Mouse (Mus musculus): ENCODE results near the gene D030056L22Rik. TPM values are rescaled to one million over a fixed set of nuclear protein-coding genes. Genes with fewer than 3 reads are reported as not detected.

The D030056L22Rik gene
- polyA plus RNA-seq, 1 experiment: 7.6 TPM

DNA sequence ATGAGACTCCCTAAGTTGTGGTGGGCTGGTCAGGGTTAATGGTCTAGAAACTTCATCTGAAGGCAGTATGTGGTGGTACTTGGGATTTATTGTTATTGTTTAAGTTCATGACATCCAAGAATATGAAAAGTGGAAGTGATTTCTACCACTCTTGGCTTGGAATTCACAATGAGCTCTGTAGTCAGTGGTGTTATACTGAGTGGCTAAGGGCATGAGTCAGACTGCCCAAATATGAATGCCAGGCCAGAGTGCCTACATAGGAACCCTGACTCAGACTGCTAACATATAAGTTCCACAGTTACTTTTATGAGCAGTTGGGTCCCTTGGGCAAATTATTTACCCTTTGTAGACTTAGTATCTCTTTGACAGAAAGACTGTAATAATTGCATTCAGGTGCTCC lies 44.2 kb downstream of the D030056L22Rik start:
- Histone ChIP-seq H3K4me3 (replicated peaks) (no peak overlapping the region), H3K36me3 (replicated peaks; ENCODE audit: low read length) (no peaks in the 10 kb centered on the region), H3K27me3 (replicated peaks) (peaks cover 2% of the 10 kb centered on the region), H3K9me3 (no peaks in the 10 kb centered on the region), H3K4me1 (no peaks in the 10 kb centered on the region)
- TF ChIP-seq GATA1 (IDR thresholded peaks at IDR 0.05; ENCODE audit: borderline replicate concordance, low read length) (no peak), FLI1 (IDR thresholded peaks at IDR 0.05; ENCODE audit: low read length) (no peak)

- no peak overlapping the region for H3K4me3 ChIP-seq (replicated peaks)
- TF ChIP-seq FLI1 (IDR thresholded peaks at IDR 0.05; ENCODE audit: low read length) (no peak), GATA1 (IDR thresholded peaks at IDR 0.05; ENCODE audit: borderline replicate concordance, low read length) (no peak)
Measured at GRCm38 (mm10) chr19:18757706-18758105, 44.7 kb downstream of the D030056L22Rik start.

GRCm38 (mm10) chr19:18758269-18758668 lies 45.3 kb downstream of the D030056L22Rik start:
- Histone ChIP-seq H3K4me1 (no peaks in the 10 kb centered on the region), H3K9me3 (no peaks in the 10 kb centered on the region), H3K36me3 (replicated peaks; ENCODE audit: low read length) (no peaks in the 10 kb centered on the region), H3K4me3 (replicated peaks) (no peak overlapping the region), H3K27me3 (replicated peaks) (no peaks in the 10 kb centered on the region)
- TF ChIP-seq FLI1 (IDR thresholded peaks at IDR 0.05; ENCODE audit: low read length) (no peak), GATA1 (IDR thresholded peaks at IDR 0.05; ENCODE audit: borderline replicate concordance, low read length) (no peak)

More at GRCm38 (mm10) chr19:18757706-18758105, 44.7 kb downstream of the D030056L22Rik start:
- no peaks in the 10 kb centered on the region for H3K9me3 ChIP-seq
- H3K4me1 ChIP-seq: no peaks in the 10 kb centered on the region
- H3K36me3 ChIP-seq (replicated peaks; ENCODE audit: low read length): no peaks in the 10 kb centered on the region
- peaks cover 2% of the 10 kb centered on the region for H3K27me3 ChIP-seq (replicated peaks)

GRCm38 (mm10) chr19:18758916-18759315 lies 45.9 kb downstream of the D030056L22Rik start:
- no peaks in the 10 kb centered on the region for H3K9me3 ChIP-seq
- no peak overlapping the region for H3K4me3 ChIP-seq (replicated peaks)
- no peaks in the 10 kb centered on the region for H3K36me3 ChIP-seq (replicated peaks; ENCODE audit: low read length)
- no peaks in the 10 kb centered on the region for H3K27me3 ChIP-seq (replicated peaks)
- H3K4me1 ChIP-seq: no peaks in the 10 kb centered on the region
- TF ChIP-seq GATA1 (IDR thresholded peaks at IDR 0.05; ENCODE audit: borderline replicate concordance, low read length) (no peak), FLI1 (IDR thresholded peaks at IDR 0.05; ENCODE audit: low read length) (no peak)

DNA sequence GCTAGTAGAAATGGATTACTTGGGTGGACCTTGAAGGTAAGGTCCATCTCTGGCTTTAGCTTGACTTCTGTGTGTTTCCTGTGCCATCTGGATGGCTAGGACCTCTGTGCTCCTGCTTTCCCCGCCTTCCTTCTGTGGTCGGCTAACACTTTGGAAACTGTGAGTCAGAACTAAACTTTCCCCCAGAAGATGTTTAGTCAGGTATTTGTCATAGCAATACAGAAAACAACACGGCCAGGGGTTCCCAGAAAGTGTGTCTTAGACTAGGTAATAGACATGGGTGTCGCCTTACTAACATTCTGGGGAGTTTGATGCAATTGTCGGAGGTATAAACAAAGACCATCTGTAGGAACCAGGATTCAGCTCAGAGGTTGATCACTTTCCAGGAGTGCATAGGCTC lies 53.4 kb downstream of the D030056L22Rik start:
- Histone ChIP-seq H3K9me3 (no peaks in the 10 kb centered on the region), H3K4me3 (replicated peaks) (no peak overlapping the region), H3K27me3 (replicated peaks) (no peaks in the 10 kb centered on the region), H3K36me3 (replicated peaks; ENCODE audit: low read length) (no peaks in the 10 kb centered on the region), H3K4me1 (no peaks in the 10 kb centered on the region)
- TF ChIP-seq FLI1 (IDR thresholded peaks at IDR 0.05; ENCODE audit: low read length) (no peak), GATA1 (IDR thresholded peaks at IDR 0.05; ENCODE audit: borderline replicate concordance, low read length) (no peak)

Other genes starting within 250 kb of the D030056L22Rik start
- 422 and 727 TPM in 2 replicates for gene Ostf1, start 81.4 kb upstream of the D030056L22Rik start, polyA plus RNA-seq (2012; ENCODE audit: insufficient read depth, low replicate concordance)
- 0.96 and 1.5 TPM in 2 replicates for gene Nmrk1, start 81.2 kb upstream of the D030056L22Rik start, polyA plus RNA-seq (2012; ENCODE audit: insufficient read depth, low replicate concordance)
- 8.3 and 8.8 TPM in 2 replicates for gene Carnmt1, start 42.4 kb upstream of the D030056L22Rik start, polyA plus RNA-seq (2012; ENCODE audit: insufficient read depth, low replicate concordance)
- gene Trpm6, start 36.8 kb downstream of the D030056L22Rik start, polyA plus RNA-seq (2012; ENCODE audit: insufficient read depth, low replicate concordance): not detected in 2 replicates

Data from megakaryocyte, embryonic 14.5 days (primary cell).